Mouse (Mus musculus) brain, embryonic 14.5 days (tissue): ENCODE measurements at regions not wholly inside any gene's neighbourhood (a gene's known extent, or its start where the extent isn't known, plus 50 kb on each side); places are given as distances from the start of the nearest gene placed in this dataset.

Source experiments
- CTCF ChIP-seq: fragments of 200-500 bp; IDR thresholded peaks from 2 replicates; pipeline ENCODE4 v1.5.1; 2012; ENCODE audit warnings: inconsistent platforms, mild to moderate bottlenecking, moderate library complexity, borderline replicate concordance; ENCODE audit not compliant: insufficient read depth, insufficient read length; ENCODE audit errors: extremely low read depth
- POLR2A ChIP-seq: fragments of 200-500 bp; IDR thresholded peaks from 2 replicates; pipeline ENCODE4 v1.6.1; 2012; ENCODE audit warnings: mild to moderate bottlenecking, inconsistent platforms, borderline replicate concordance; ENCODE audit not compliant: poor library complexity, insufficient read depth, insufficient read length, severe bottlenecking; ENCODE audit errors: extremely low read depth

GRCm38 (mm10) chr3:35208526-35208925, 545.4 kb upstream of the Atp11b start:
- TF ChIP-seq CTCF = no peak
- TF ChIP-seq POLR2A = no peak
